Mouse (Mus musculus): ENCODE results near the gene Rnf212b.

DNA sequence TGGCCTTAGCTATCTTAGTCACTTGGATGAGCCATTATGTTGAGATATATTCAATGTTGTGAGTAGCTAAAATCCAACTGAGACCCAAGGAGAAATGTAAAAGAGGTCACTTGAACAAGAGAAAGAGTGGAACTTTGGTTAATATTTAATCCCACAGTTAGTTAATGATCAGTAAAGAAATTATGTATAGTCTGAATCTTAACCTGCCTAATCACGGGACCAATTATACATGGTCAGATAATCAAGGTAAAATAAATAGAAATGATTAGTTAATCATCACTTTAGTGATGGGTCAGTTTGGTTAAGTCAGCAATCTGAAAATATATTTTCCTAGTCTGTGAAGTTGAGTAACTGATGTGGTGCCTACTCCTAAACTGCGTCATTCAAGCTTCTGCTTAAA, 8.4 kb downstream of the Rnf212b start:
- no peak for TF ChIP-seq CTCF (IDR thresholded peaks at IDR 0.05; ENCODE audit: low read depth)
- TF ChIP-seq EP300 (IDR thresholded peaks at IDR 0.05; ENCODE audit: low read depth), result no peak
